11 mouse cellular contexts compared by ENCODE assay signal in the genomic region with DNA sequence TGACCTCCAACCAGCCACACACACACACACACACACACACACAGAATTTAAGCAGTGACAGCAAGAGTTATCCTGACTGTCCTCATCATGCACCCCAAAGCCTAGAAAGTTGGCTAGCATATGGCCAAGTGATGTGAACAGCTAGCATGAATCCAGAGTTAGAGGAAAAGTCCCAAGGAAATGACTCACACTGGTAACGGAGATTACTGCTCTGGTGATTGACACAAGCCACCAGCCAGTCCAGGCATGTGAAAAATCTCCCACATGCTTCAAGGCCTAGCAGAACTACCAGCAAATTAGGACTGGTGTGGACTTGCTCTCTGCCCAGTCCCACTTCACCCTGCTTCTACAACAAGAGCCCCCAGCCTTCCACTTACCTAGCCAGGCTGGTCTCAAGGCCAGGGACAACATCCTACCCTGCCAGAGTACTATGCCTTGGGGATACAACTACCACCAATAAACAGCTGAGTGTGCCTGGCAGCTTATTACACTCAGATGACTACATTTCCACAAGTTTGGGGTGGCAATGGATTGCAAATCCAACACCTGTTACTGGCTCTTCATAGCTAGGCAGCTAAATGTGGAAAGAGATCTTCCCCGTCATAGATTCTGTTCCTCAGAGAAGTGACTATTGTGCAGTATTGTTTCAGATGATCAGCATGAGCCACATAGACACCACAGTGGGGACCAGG. TPM values are rescaled to one million over a fixed set of nuclear protein-coding genes. Genes with fewer than 3 reads are reported as not detected.
DNase-seq lines count a peak whose midpoint lies in the region; ATAC-seq and TF ChIP-seq lines count a peak whose summit lies in the region.
"Had no signal": no experiment of that assay in that cellular context is flagged by ENCODE, and none has a peak within 500 bp of the region (broad histone marks: within the 10 kb centered on the region; RNA-seq: fewer than 3 reads in every experiment).

No protein-coding gene starts in this region.

- no peaks in the 10 kb centered on the region for H3K36me3 ChIP-seq in midbrain, embryonic 11.5 days (ENCODE audit: control insufficient read depth, insufficient read depth, low read length)
- H3K36me3 ChIP-seq in midbrain, embryonic 10.5 days: peaks cover 15% of the 10 kb centered on the region
- H3K36me3 ChIP-seq in stomach, postnatal 0 days (ENCODE audit: control insufficient read depth, insufficient read depth, low read length): no peaks in the 10 kb centered on the region
- 0 out of 2 replicates have a peak, but pooled peaks cover 16% of the 10 kb centered on the region for H3K36me3 ChIP-seq in hindbrain, embryonic 10.5 days
- H3K36me3 ChIP-seq in midbrain, embryonic 14.5 days (ENCODE audit: control insufficient read depth, insufficient read depth, low read length): no peaks in the 10 kb centered on the region
- H3K36me3 ChIP-seq: hindbrain, embryonic 15.5 days; liver, embryonic 13.5 days; midbrain, embryonic 12.5 days had no signal

- H3K4me1 ChIP-seq in midbrain, embryonic 11.5 days (ENCODE audit: control insufficient read depth, insufficient read depth, low read length): no peaks in the 10 kb centered on the region
- H3K4me1 ChIP-seq in midbrain, embryonic 10.5 days: peaks cover 8% of the 10 kb centered on the region; the same call in 1 of the 2 replicates
- no peaks in the 10 kb centered on the region for H3K4me1 ChIP-seq in stomach, postnatal 0 days (replicated peaks; ENCODE audit: control insufficient read depth, insufficient read depth)
- H3K4me1 ChIP-seq in hindbrain, embryonic 10.5 days (replicated peaks): peaks cover 16% of the 10 kb centered on the region
- H3K4me1 ChIP-seq in midbrain, embryonic 14.5 days (ENCODE audit: control insufficient read depth, insufficient read depth, low read length): no peaks in the 10 kb centered on the region
- H3K4me1 ChIP-seq: midbrain, embryonic 12.5 days had no signal

- H3K27ac ChIP-seq in midbrain, embryonic 11.5 days (ENCODE audit: low read depth, low read length): no peak overlapping the region
- H3K27ac ChIP-seq in midbrain, embryonic 10.5 days (replicated peaks): no peak overlapping the region
- H3K27ac ChIP-seq in stomach, postnatal 0 days (replicated peaks): no peak overlapping the region
- no peak overlapping the region for H3K27ac ChIP-seq in hindbrain, embryonic 10.5 days
- no peak overlapping the region for H3K27ac ChIP-seq in midbrain, embryonic 14.5 days (replicated peaks; ENCODE audit: low read depth, low read length)
- H3K27ac ChIP-seq: hindbrain, embryonic 15.5 days; liver, embryonic 13.5 days; midbrain, embryonic 12.5 days had no signal

- WGBS in midbrain, embryonic 11.5 days: 88% methylated on average over 2 of the region's 2 CpGs
- WGBS in midbrain, embryonic 10.5 days: 91% methylated on average over 2 of the region's 2 CpGs
- 57% methylated on average over 2 of the region's 2 CpGs for WGBS in stomach, postnatal 0 days
- 92% methylated on average over 2 of the region's 2 CpGs for WGBS in hindbrain, embryonic 10.5 days
- WGBS in midbrain, embryonic 14.5 days: 87% methylated on average over 2 of the region's 2 CpGs

- H3K4me3 ChIP-seq in midbrain, embryonic 11.5 days (ENCODE audit: low read depth, low read length): no peak overlapping the region
- no peak overlapping the region for H3K4me3 ChIP-seq in midbrain, embryonic 10.5 days
- no peak overlapping the region for H3K4me3 ChIP-seq in stomach, postnatal 0 days (ENCODE audit: low read depth, low read length)
- H3K4me3 ChIP-seq in hindbrain, embryonic 10.5 days: no peak overlapping the region
- H3K4me3 ChIP-seq in midbrain, embryonic 14.5 days (replicated peaks; ENCODE audit: low read depth, low read length): no peak overlapping the region
- H3K4me3 ChIP-seq: hindbrain, embryonic 15.5 days; liver, embryonic 13.5 days; midbrain, embryonic 12.5 days had no signal

- H3K4me2 ChIP-seq in midbrain, embryonic 11.5 days: no peak overlapping the region
- no peak overlapping the region for H3K4me2 ChIP-seq in stomach, postnatal 0 days (replicated peaks; ENCODE audit: low read depth)
- H3K4me2 ChIP-seq in midbrain, embryonic 14.5 days (ENCODE audit: low read length): no peak overlapping the region
- H3K4me2 ChIP-seq: hindbrain, embryonic 15.5 days; liver, embryonic 13.5 days; midbrain, embryonic 12.5 days had no signal

- DNase-seq in frontal cortex, postnatal 36 days (ENCODE audit: low spot score in 2 of 2): no peak
- peak; percentile 51 for DNase-seq in midbrain, embryonic 11.5 days (ENCODE audit: low spot score, missing footprints)
- no peak for DNase-seq in midbrain, embryonic 10.5 days (ENCODE audit: low spot score)
- no peak for DNase-seq in stomach, postnatal 0 days (ENCODE audit: low spot score)
- no peak for DNase-seq in hindbrain, embryonic 10.5 days (ENCODE audit: low spot score)
- no peak for DNase-seq in midbrain, embryonic 14.5 days
- DNase-seq: liver, embryonic 13.5 days had no signal

- peak; percentile 73; the same call in 1 of the 2 replicates for ATAC-seq in frontal cortex, adult (ENCODE audit: low TSS enrichment)
- ATAC-seq in midbrain, embryonic 11.5 days (ENCODE audit: low FRiP score): no peak
- ATAC-seq in granulocyte monocyte progenitor cell, adult 5-6 weeks (replicated peaks; ENCODE audit: poor library complexity, severe bottlenecking): peak; percentile 74
- ATAC-seq in stomach, postnatal 0 days (ENCODE audit: low FRiP score, low TSS enrichment): peak; percentile 54
- no peak for ATAC-seq in midbrain, embryonic 14.5 days (ENCODE audit: low FRiP score, low TSS enrichment)

- no peaks in the 10 kb centered on the region for H3K9me3 ChIP-seq in midbrain, embryonic 11.5 days (ENCODE audit: control insufficient read depth, low read length)
- H3K9me3 ChIP-seq in midbrain, embryonic 10.5 days (replicated peaks): no peaks in the 10 kb centered on the region
- H3K9me3 ChIP-seq in stomach, postnatal 0 days (ENCODE audit: control insufficient read depth, low read length): no peaks in the 10 kb centered on the region
- no peaks in the 10 kb centered on the region for H3K9me3 ChIP-seq in hindbrain, embryonic 10.5 days
- H3K9me3 ChIP-seq in midbrain, embryonic 14.5 days (ENCODE audit: control insufficient read depth, low read length): no peaks in the 10 kb centered on the region
- H3K9me3 ChIP-seq: hindbrain, embryonic 15.5 days; liver, embryonic 13.5 days; midbrain, embryonic 12.5 days had no signal

- H3K9ac ChIP-seq in midbrain, embryonic 11.5 days (ENCODE audit: low read length): no peak overlapping the region
- H3K9ac ChIP-seq in stomach, postnatal 0 days (ENCODE audit: low read length): no peak overlapping the region
- H3K9ac ChIP-seq in midbrain, embryonic 14.5 days (replicated peaks; ENCODE audit: low read length): no peak overlapping the region
- H3K9ac ChIP-seq: hindbrain, embryonic 15.5 days; liver, embryonic 13.5 days; midbrain, embryonic 12.5 days had no signal

- TF ChIP-seq EP300 in stomach, postnatal 0 days (optimal IDR thresholded peaks at IDR 0.05): no peak

- TF ChIP-seq CTCF in stomach, postnatal 0 days (IDR thresholded peaks at IDR 0.05; ENCODE audit: low read depth): no peak

- H3K27me3 ChIP-seq in midbrain, embryonic 11.5 days (ENCODE audit: control insufficient read depth, insufficient read depth, low read length): no peaks in the 10 kb centered on the region
- H3K27me3 ChIP-seq in midbrain, embryonic 10.5 days (ENCODE audit: low read depth, poor library complexity, severe bottlenecking): no peaks in the 10 kb centered on the region
- H3K27me3 ChIP-seq in stomach, postnatal 0 days (ENCODE audit: control insufficient read depth, insufficient read depth, low read length): no peaks in the 10 kb centered on the region
- H3K27me3 ChIP-seq in hindbrain, embryonic 10.5 days (ENCODE audit: insufficient read depth, poor library complexity, severe bottlenecking): no peaks in the 10 kb centered on the region
- H3K27me3 ChIP-seq in midbrain, embryonic 14.5 days (ENCODE audit: control insufficient read depth, insufficient read depth, low read length): no peaks in the 10 kb centered on the region
- H3K27me3 ChIP-seq: hindbrain, embryonic 15.5 days; liver, embryonic 13.5 days; midbrain, embryonic 12.5 days had no signal

RNA-seq across cellular contexts. Expression of a gene that starts 35.5 kb away (rescaled TPM):
- 117 and 130 TPM in 2 replicates for polyA plus RNA-seq in midbrain, embryonic 11.5 days (2014; fragmentation: Nextera tagmentation; extraction: Ambion mirVana)
- polyA plus RNA-seq in midbrain, embryonic 10.5 days (2016; fragmentation: Nextera tagmentation; extraction: Ambion mirVana): 100 and 128 TPM in 2 replicates
- 109 and 110 TPM in 2 replicates for total RNA-seq in granulocyte monocyte progenitor cell, adult 5-6 weeks (2014; fragmentation: Nextera tagmentation)
- 86.0 and 94.1 TPM in 2 replicates for total RNA-seq in granulocyte monocyte progenitor cell, adult 5-6 weeks (2017)
- polyA plus RNA-seq in stomach, postnatal 0 days (2015; fragmentation: Nextera tagmentation; extraction: Ambion mirVana): 33.7 and 36.3 TPM in 2 replicates
- 90.5 and 109 TPM in 2 replicates for polyA plus RNA-seq in hindbrain, embryonic 10.5 days (2016; fragmentation: Nextera tagmentation; extraction: Ambion mirVana)
- polyA plus RNA-seq in midbrain, embryonic 14.5 days (2014; fragmentation: Nextera tagmentation; extraction: Ambion mirVana): 109 and 112 TPM in 2 replicates

Comparison
In these comparisons a context has a peak if more than half of its experiments do, and no peak if none do; other contexts are left out.
1. ATAC-seq: peak in frontal cortex, adult (single experiment), granulocyte monocyte progenitor cell, adult 5-6 weeks (single experiment) and stomach, postnatal 0 days (single experiment); none in midbrain, embryonic 11.5 days (single experiment) and midbrain, embryonic 14.5 days (single experiment).